Mouse (Mus musculus) midbrain, embryonic 12.5 days (tissue): ENCODE data around the gene Efcab2. TPM values are rescaled to one million over a fixed set of nuclear protein-coding genes. Genes with fewer than 3 reads are reported as not detected.
A peak's percentile ranks its signal among the peaks of the same experiment; 100 is the strongest.

Experiments
- ATAC-seq: fragments of 200-750 bp; cut with Nextera tagmentation; 2 replicates; pipeline ENCODE4 v1.8.0; 2017; ENCODE audit warnings: low read depth, moderate TSS enrichment, moderate library complexity; ENCODE audit not compliant: low FRiP score
- H3K27ac ChIP-seq: fragments of 300-500 bp; sonication (generic); replicated peaks from 2 replicates; pipeline ENCODE4 v1.5.1; 2016; ENCODE audit warnings: mild to moderate bottlenecking
- H3K27me3 ChIP-seq: fragments of 300-500 bp; sonication (generic); 2 replicates; pipeline ENCODE4 v1.6.1; 2016; ENCODE audit warnings: mild to moderate bottlenecking
- H3K36me3 ChIP-seq: fragments of 300-500 bp; sonication (generic); 2 replicates; pipeline ENCODE4 v1.6.1; 2016
- H3K4me1 ChIP-seq: fragments of 300-500 bp; sonication (generic); 2 replicates; pipeline ENCODE4 v1.6.1; 2016
- H3K4me2 ChIP-seq: fragments of 300-500 bp; sonication (generic); replicated peaks from 2 replicates; pipeline ENCODE4 v1.6.1; 2016; ENCODE audit warnings: mild to moderate bottlenecking, moderate library complexity
- H3K4me3 ChIP-seq: fragments of 300-500 bp; sonication (generic); 2 replicates; pipeline ENCODE4 v1.5.1; 2016; ENCODE audit warnings: mild to moderate bottlenecking
- H3K9ac ChIP-seq: fragments of 300-500 bp; sonication (generic); replicated peaks from 2 replicates; pipeline ENCODE4 v1.6.1; 2016; ENCODE audit warnings: mild to moderate bottlenecking, moderate library complexity
- H3K9me3 ChIP-seq: fragments of 300-500 bp; sonication (generic); 2 replicates; pipeline ENCODE4 v1.6.1; 2016; ENCODE audit warnings: mild to moderate bottlenecking
- WGBS: fragments of 180-500 bp; shearing (Covaris S2); methylation state at CpG from one replicate; pipeline ENCODE4 v1.1.7; 2016; 5-methylcytosine and 5-hydroxymethylcytosine counted together
- microRNA-seq: library from miRNA; unstranded; fragments of <30 nt; microRNA quantifications from one replicate; pipeline ENCODE4, GENCODE M21; 2017
- polyA plus RNA-seq: library from polyadenylated mRNA; unstranded; fragments of >200 nt; fragmentation: Nextera tagmentation; extraction: Ambion mirVana; gene quantifications from 2 replicates; pipeline ENCODE4 v1.2.1, GENCODE M21; 2016

Gene Efcab2
- polyA plus RNA-seq, 1 experiment from 2014 or later: 8.4 TPM

GRCm38 (mm10) chr1:178528431-178529351 lies 122.8 kb downstream of the Efcab2 start, which contains the start of gene Kif26b:
TSS of gene Kif26b (plus strand) at chr1:178529125.
- Histone ChIP-seq H3K27ac (peak within 1 kb of the TSS; percentile 80), H3K4me1 (peaks cover 31% of the 10 kb centered on the region), H3K4me2 (peak within 1 kb of the TSS; percentile 99), H3K9ac (peak within 1 kb of the TSS; percentile 73), H3K27me3 (peaks cover 46% of the 10 kb centered on the region), H3K4me3 (peak within 1 kb of the TSS; percentile 65), H3K9me3 (no peaks in the 10 kb centered on the region), H3K36me3 (no peaks in the 10 kb centered on the region)
- peak; percentile 42 for ATAC-seq
- WGBS: under 1% methylated on average over 87 of the region's 92 CpGs

- WGBS: under 1% methylated on average over 37 of the region's 38 CpGs
- no peak; the same call in 1 of the 2 replicates for ATAC-seq
- H3K4me2 ChIP-seq: peak overlapping the region; percentile 99
Measured at GRCm38 (mm10) chr1:178529512-178530300, 123.8 kb downstream of the Efcab2 start.

GRCm38 (mm10) chr1:178530301-178531078 lies 124.6 kb downstream of the Efcab2 start:
- Histone ChIP-seq H3K9me3 (no peaks in the 10 kb centered on the region), H3K4me3 (peak overlapping the region; percentile 65), H3K9ac (peak overlapping the region; percentile 73), H3K36me3 (no peaks in the 10 kb centered on the region), H3K27ac (peak overlapping the region; percentile 35; the same call in 1 of the 2 replicates), H3K4me1 (peaks cover 31% of the 10 kb centered on the region), H3K27me3 (peaks cover 48% of the 10 kb centered on the region), H3K4me2 (peak overlapping the region; percentile 99)
- under 1% methylated on average over 51 of the region's 62 CpGs for WGBS
- peak; percentile 47 for ATAC-seq

More at GRCm38 (mm10) chr1:178529512-178530300, 123.8 kb downstream of the Efcab2 start:
- no peaks in the 10 kb centered on the region for H3K9me3 ChIP-seq
- H3K4me1 ChIP-seq: peaks cover 31% of the 10 kb centered on the region
- peak overlapping the region; percentile 73 for H3K9ac ChIP-seq
- peaks cover 48% of the 10 kb centered on the region for H3K27me3 ChIP-seq
- H3K4me3 ChIP-seq: peak overlapping the region; percentile 65
- no peaks in the 10 kb centered on the region for H3K36me3 ChIP-seq
- H3K27ac ChIP-seq: peak overlapping the region; percentile 80

Small RNA genes lying within 50 kb of the gene (microRNA-seq; reads per million reads assigned to microRNA genes)
- not detected for gene Gm27458

Other genes with a start within 250 kb of the Efcab2 start
- 19.6 and 20.5 TPM in 2 replicates for gene Desi2, start 218.7 kb upstream of the Efcab2 start, polyA plus RNA-seq
- 138 and 160 TPM in 2 replicates for gene Cox20, start 87.0 kb upstream of the Efcab2 start, polyA plus RNA-seq
- 896 and 987 TPM in 2 replicates for gene Hnrnpu, start 68.3 kb upstream of the Efcab2 start, polyA plus RNA-seq
- gene Kif26b, start 123.0 kb downstream of the Efcab2 start, polyA plus RNA-seq: 7.5 and 8.8 TPM in 2 replicates